Mouse (Mus musculus) heart, embryonic 13.5 days (tissue): ENCODE results near the gene Med24. TPM values are rescaled to one million over a fixed set of nuclear protein-coding genes. Genes with fewer than 3 reads are reported as not detected.
"Not testable (repeated sequence)": the region's sequence is repeated elsewhere in the genome, so short reads cannot be mapped to it uniquely, and the experiment has no call there.

Source experiments
- ATAC-seq: fragments of 200-750 bp; cut with Nextera tagmentation; 2 replicates; pipeline ENCODE4 v1.8.0; 2017; ENCODE audit warnings: moderate TSS enrichment; ENCODE audit not compliant: insufficient number of reproducible peaks, low FRiP score, low TSS enrichment; ENCODE audit errors: extremely low read depth
- H3K27ac ChIP-seq: fragments of 300-500 bp; sonication (generic); replicated peaks from 2 replicates; pipeline ENCODE4 v1.5.1; 2015; ENCODE audit warnings: moderate library complexity, mild to moderate bottlenecking, inconsistent platforms
- H3K27me3 ChIP-seq: fragments of 300-500 bp; sonication (generic); replicated peaks from 2 replicates; pipeline ENCODE4 v1.6.1; 2015; ENCODE audit warnings: mild to moderate bottlenecking, inconsistent platforms
- H3K36me3 ChIP-seq: fragments of 300-500 bp; sonication (generic); 2 replicates; pipeline ENCODE4 v1.6.1; 2015; ENCODE audit warnings: mild to moderate bottlenecking, inconsistent platforms
- H3K4me1 ChIP-seq: fragments of 300-500 bp; sonication (generic); 2 replicates; pipeline ENCODE4 v1.6.1; 2015; ENCODE audit warnings: inconsistent platforms
- H3K4me2 ChIP-seq: fragments of 300-500 bp; sonication (generic); 2 replicates; pipeline ENCODE4 v1.6.1; 2015; ENCODE audit warnings: inconsistent platforms, mild to moderate bottlenecking, moderate library complexity
- H3K4me3 ChIP-seq: fragments of 300-500 bp; sonication (generic); 2 replicates; pipeline ENCODE4 v1.5.1; 2015; ENCODE audit warnings: moderate library complexity, mild to moderate bottlenecking, inconsistent platforms
- H3K9ac ChIP-seq: fragments of 300-500 bp; sonication (generic); 2 replicates; pipeline ENCODE4 v1.6.1; 2015; ENCODE audit warnings: inconsistent platforms, mild to moderate bottlenecking, moderate library complexity
- H3K9me3 ChIP-seq: fragments of 300-500 bp; sonication (generic); 2 replicates; pipeline ENCODE4 v1.6.1; 2016; ENCODE audit warnings: inconsistent platforms
- WGBS: fragments of 180-500 bp; shearing (Covaris S2); methylation state at CpG from one replicate; pipeline ENCODE4 v1.1.7; 2015; ENCODE audit warnings: mixed read lengths; 5-methylcytosine and 5-hydroxymethylcytosine counted together
- polyA plus RNA-seq: library from polyadenylated mRNA; unstranded; fragments of >200 nt; fragmentation: Nextera tagmentation; extraction: Ambion mirVana; gene quantifications from 2 replicates; pipeline ENCODE4 v1.2.1, GENCODE M21; 2015

Med24 gene
- polyA plus RNA-seq, 1 experiment from 2014 or later, result 37.4 TPM

- no peak overlapping the region for H3K4me3 ChIP-seq
- H3K27ac ChIP-seq, result no peak overlapping the region
- 83% methylated on average over 3 of the region's 3 CpGs for WGBS
- H3K9me3 ChIP-seq, result 0 out of 2 replicates have a peak, but pooled peaks cover 5% of the 10 kb centered on the region
- peaks cover 9% of the 10 kb centered on the region for H3K4me1 ChIP-seq
- no peaks in the 10 kb centered on the region for H3K36me3 ChIP-seq
- H3K9ac ChIP-seq, result no peak overlapping the region
- no peaks in the 10 kb centered on the region for H3K27me3 ChIP-seq
- no peak overlapping the region for H3K4me2 ChIP-seq
- no peak for ATAC-seq
Measured at GRCm38 (mm10) chr11:98734020-98734419, 4.8 kb upstream of the Med24 start.

DNA sequence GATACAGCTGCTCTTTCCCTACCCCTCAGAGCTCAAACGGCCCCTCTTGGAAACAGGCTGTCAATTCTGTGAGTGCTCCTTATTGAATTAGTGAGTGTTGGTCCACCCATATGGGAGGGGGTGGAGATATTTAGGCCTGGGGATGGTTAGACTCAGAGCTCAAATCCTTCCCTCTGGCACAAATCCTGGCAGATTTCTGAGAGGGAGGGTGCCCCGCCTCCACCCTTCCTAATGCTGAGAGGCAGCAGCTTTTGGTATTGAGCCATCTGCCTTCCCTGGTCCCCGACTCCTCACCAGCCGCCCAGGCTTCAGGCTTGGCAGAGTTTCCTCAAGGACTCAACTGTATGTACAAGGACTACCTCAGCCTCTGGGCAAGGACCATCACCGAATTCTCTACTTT is 1.9 kb upstream of the Med24 start:
- no peak overlapping the region for H3K27ac ChIP-seq
- no peaks in the 10 kb centered on the region for H3K27me3 ChIP-seq
- peaks cover 10% of the 10 kb centered on the region for H3K4me1 ChIP-seq
- no peak overlapping the region for H3K9ac ChIP-seq
- H3K4me3 ChIP-seq, result no peak overlapping the region
- H3K36me3 ChIP-seq, result peaks cover 16% of the 10 kb centered on the region
- 0 out of 2 replicates have a peak, but pooled peaks cover 5% of the 10 kb centered on the region for H3K9me3 ChIP-seq
- ATAC-seq, result no peak
- H3K4me2 ChIP-seq, result no peak overlapping the region
- 48% methylated on average over 5 of the region's 5 CpGs for WGBS

GRCm38 (mm10) chr11:98730727-98731126 is 1.5 kb upstream of the Med24 start:
- H3K9me3 ChIP-seq, result 0 out of 2 replicates have a peak, but pooled peaks cover 5% of the 10 kb centered on the region
- H3K9ac ChIP-seq, result no peak overlapping the region
- peaks cover 20% of the 10 kb centered on the region for H3K36me3 ChIP-seq
- no peak overlapping the region for H3K4me3 ChIP-seq
- H3K4me1 ChIP-seq, result peaks cover 10% of the 10 kb centered on the region
- no peaks in the 10 kb centered on the region for H3K27me3 ChIP-seq
- 59% methylated on average over 4 of the region's 4 CpGs for WGBS
- no peak for ATAC-seq
- no peak overlapping the region for H3K4me2 ChIP-seq
- H3K27ac ChIP-seq, result no peak overlapping the region

DNA sequence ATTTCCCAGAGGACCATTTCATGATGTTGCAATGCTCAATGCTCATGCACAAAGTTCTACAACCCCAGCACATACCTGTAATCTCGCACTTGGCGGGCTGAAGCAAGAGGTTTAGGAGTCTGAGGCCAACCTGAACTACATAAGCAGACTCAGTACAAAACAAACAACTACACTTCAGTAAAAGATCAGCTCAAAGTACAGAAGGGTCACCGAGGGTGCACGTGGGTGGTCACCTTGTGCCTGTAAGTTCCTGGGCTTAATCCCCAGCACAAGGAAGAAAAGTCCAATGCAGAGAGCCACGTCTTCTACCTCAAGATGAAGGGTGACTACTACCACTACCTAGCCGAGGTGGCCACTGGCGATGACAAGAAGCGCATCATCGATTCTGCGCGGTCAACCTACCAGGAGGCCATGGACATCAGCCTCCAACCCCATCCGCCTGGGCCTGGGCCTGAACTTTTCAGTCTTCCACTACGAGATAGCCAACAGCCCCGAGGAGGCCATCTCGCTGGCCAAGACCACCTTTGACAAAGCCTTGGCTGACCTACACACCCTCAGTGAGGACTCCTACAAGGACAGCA is 3.2 kb downstream of the Med24 start:
- Histone ChIP-seq H3K27me3 (no peaks in the 10 kb centered on the region), H3K36me3 (peaks cover 40% of the 10 kb centered on the region), H3K4me1 (peaks cover 25% of the 10 kb centered on the region), H3K9me3 (no peaks in the 10 kb centered on the region), H3K9ac (no peak overlapping the region), H3K4me2 (no peak overlapping the region), H3K27ac (no peak overlapping the region), H3K4me3 (no peak overlapping the region)
- ATAC-seq, result no peak
- WGBS, result 91% methylated on average over 15 of the region's 15 CpGs

DNA sequence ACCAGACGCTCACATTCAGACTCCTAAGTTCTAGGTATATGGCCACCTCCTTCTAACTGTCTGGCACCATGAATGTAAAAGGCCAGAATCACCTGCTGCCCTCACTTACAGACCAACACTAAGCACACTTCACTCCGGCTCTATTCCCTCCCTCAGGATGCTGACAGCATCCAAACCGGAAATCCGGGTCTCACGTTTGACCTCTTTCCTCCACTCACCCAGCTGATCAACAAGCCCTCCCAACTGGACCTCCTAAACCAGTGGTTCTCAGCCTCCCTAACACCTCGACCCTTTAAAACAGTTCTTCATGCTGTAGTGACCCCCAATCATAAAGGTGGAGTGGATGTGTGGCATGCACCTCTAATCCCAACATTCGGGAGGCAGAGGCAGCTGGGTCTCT is 6.1 kb downstream of the Med24 start:
- Histone ChIP-seq H3K36me3 (peaks cover 49% of the 10 kb centered on the region), H3K4me2 (no peak overlapping the region), H3K9me3 (no peaks in the 10 kb centered on the region), H3K27me3 (no peaks in the 10 kb centered on the region), H3K4me3 (no peak overlapping the region), H3K27ac (no peak overlapping the region), H3K9ac (no peak overlapping the region), H3K4me1 (peaks cover 30% of the 10 kb centered on the region)
- no peak for ATAC-seq
- 67% methylated on average over 7 of the region's 7 CpGs for WGBS

DNA sequence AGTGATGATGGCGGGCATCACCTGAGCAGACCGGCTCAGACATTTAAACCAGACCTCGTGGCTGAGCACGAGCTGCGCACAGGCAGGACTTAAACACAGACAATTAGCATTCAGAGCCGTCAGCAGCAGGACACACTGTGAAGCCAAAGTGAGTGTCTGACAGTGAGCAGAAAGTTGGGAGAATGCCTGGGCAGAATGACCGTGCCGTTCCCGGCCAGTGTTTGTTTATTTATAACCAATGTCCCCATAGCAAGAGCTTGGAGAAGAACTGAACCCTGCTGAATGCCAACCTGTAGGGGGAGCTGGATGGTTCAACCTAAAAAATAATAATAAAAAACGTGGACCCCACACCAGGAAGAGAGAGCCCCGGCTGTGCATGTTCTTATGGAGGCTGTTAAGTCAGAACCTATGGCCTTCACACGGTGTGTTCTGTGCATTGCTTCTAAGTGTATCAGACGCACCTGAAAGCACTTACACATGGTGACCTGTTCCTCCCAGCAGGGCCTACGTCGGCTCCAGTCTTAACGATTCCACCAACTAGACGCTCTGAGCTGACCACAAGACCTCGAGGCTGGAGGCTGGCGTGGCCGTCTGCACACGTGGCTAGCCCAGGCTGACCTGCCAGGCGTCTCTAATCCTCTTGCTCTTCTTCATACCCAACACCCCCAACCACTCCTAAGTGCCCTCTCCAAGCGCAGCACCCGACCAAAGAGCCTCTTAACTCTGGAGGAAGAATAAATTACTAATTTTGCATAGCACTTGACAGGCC is 7.6 kb downstream of the Med24 start:
- peak overlapping the region; percentile 78 for H3K27ac ChIP-seq
- ATAC-seq, result no peak
- peaks cover 52% of the 10 kb centered on the region for H3K36me3 ChIP-seq
- H3K4me2 ChIP-seq, result peak overlapping the region; percentile 47
- peaks cover 35% of the 10 kb centered on the region for H3K4me1 ChIP-seq
- 47% methylated on average over 24 of the region's 24 CpGs for WGBS
- 0 out of 2 replicates have a peak overlapping the region, but pooled peaks have one; percentile 0 for H3K4me3 ChIP-seq
- peak overlapping the region; percentile 64 for H3K9ac ChIP-seq
- H3K9me3 ChIP-seq, result no peaks in the 10 kb centered on the region
- no peaks in the 10 kb centered on the region for H3K27me3 ChIP-seq

- Histone ChIP-seq H3K9ac (no peak overlapping the region), H3K9me3 (no peaks in the 10 kb centered on the region), H3K4me3 (no peak overlapping the region), H3K27me3 (no peaks in the 10 kb centered on the region), H3K27ac (peak overlapping the region; percentile 78), H3K4me2 (no peak overlapping the region), H3K4me1 (peaks cover 35% of the 10 kb centered on the region), H3K36me3 (peaks cover 53% of the 10 kb centered on the region)
- no peak for ATAC-seq
- WGBS, result 56% methylated on average over 2 of the region's 2 CpGs
Measured at GRCm38 (mm10) chr11:98720756-98721155, 8.5 kb downstream of the Med24 start.

DNA sequence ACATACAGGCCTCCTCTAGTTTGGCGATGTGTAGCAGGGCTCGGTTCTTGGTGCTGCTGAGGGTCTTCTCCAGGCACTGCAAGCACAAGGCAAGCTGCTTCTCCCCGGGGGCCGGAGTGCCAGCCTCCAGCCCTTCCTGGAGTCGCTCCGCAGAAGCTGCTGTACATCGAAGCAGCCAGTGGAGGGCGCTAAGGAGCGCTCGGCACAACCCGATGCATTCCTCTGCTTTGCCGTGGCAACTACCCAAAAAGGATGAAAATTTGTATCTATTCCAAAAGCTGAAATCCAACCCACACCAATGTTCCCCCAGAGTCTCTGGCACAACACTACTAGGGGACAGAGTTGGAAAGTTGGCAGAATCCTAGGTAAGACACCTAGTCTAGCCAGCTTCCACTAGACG is 11.3 kb downstream of the Med24 start:
- Histone ChIP-seq H3K4me2 (no peak overlapping the region), H3K9ac (no peak overlapping the region), H3K9me3 (no peaks in the 10 kb centered on the region), H3K27me3 (no peaks in the 10 kb centered on the region), H3K27ac (no peak overlapping the region), H3K4me3 (no peak overlapping the region), H3K36me3 (peaks cover 61% of the 10 kb centered on the region), H3K4me1 (peaks cover 35% of the 10 kb centered on the region)
- ATAC-seq, result no peak
- 20% methylated on average over 13 of the region's 13 CpGs for WGBS

DNA sequence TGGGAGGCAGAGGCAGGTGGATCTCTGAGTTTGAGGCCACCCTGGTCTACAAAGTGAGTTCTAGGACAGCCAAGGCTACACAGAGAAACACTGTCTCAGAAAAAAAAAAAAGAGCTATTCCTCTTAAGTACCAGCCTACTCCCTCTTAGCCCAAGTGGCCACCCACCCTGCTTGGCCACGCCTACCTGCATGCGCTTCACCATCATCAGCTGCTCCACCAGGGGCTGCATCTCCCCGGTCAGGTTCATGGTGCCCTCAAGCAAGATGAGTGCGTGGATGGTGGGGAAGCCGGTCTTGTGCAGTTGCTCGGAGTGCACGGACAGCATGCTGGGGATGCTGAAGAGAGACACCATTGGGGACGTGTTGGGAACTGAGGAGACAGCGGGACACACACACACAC is 13.3 kb downstream of the Med24 start:
- no peak overlapping the region for H3K9ac ChIP-seq
- no peaks in the 10 kb centered on the region for H3K9me3 ChIP-seq
- H3K4me2 ChIP-seq, result no peak overlapping the region
- H3K27me3 ChIP-seq, result no peaks in the 10 kb centered on the region
- ATAC-seq, result no peak
- WGBS, result 90% methylated on average over 9 of the region's 9 CpGs
- H3K27ac ChIP-seq, result no peak overlapping the region
- H3K4me1 ChIP-seq, result peaks cover 21% of the 10 kb centered on the region
- no peak overlapping the region for H3K4me3 ChIP-seq
- peaks cover 71% of the 10 kb centered on the region for H3K36me3 ChIP-seq

- Histone ChIP-seq H3K9ac (no peak overlapping the region), H3K36me3 (peaks cover 87% of the 10 kb centered on the region), H3K27ac (no peak overlapping the region), H3K4me3 (no peak overlapping the region), H3K4me1 (peaks cover 35% of the 10 kb centered on the region), H3K27me3 (no peaks in the 10 kb centered on the region), H3K9me3 (no peaks in the 10 kb centered on the region), H3K4me2 (no peak overlapping the region)
- WGBS, result 85% methylated on average over 12 of the region's 12 CpGs
- no peak for ATAC-seq
Measured at GRCm38 (mm10) chr11:98713703-98714102, 15.5 kb downstream of the Med24 start.

- ATAC-seq, H3K27me3 ChIP-seq, H3K27ac ChIP-seq, H3K9ac ChIP-seq, H3K9me3 ChIP-seq, H3K4me3 ChIP-seq, H3K4me2 ChIP-seq: not testable (repeated sequence)
- H3K4me1 ChIP-seq, result peaks cover 42% of the 10 kb centered on the region
- WGBS, result 83% methylated on average over 6 of the region's 6 CpGs
- H3K36me3 ChIP-seq, result peaks cover 84% of the 10 kb centered on the region
Measured at GRCm38 (mm10) chr11:98712009-98712408, 17.2 kb downstream of the Med24 start.

- Histone ChIP-seq H3K4me3 (no peak overlapping the region), H3K9me3 (no peaks in the 10 kb centered on the region), H3K9ac (no peak overlapping the region), H3K27ac (peak overlapping the region; percentile 60), H3K27me3 (no peaks in the 10 kb centered on the region), H3K4me2 (no peak overlapping the region), H3K36me3 (peaks cover 84% of the 10 kb centered on the region), H3K4me1 (peaks cover 43% of the 10 kb centered on the region)
- WGBS, result 60% methylated on average over 4 of the region's 4 CpGs
- ATAC-seq, result no peak
Measured at GRCm38 (mm10) chr11:98711046-98711434, 18.2 kb downstream of the Med24 start.
